Mouse (Mus musculus): ENCODE data around the gene Ppp3r1. TPM values are rescaled to one million over a fixed set of nuclear protein-coding genes. Genes with fewer than 3 reads are reported as not detected.

Gene Ppp3r1
- polyA plus RNA-seq, 1 experiment from 2014 or later: 126 TPM

GRCm38 (mm10) chr11:17188786-17189185 lies 29.7 kb downstream of the Ppp3r1 start:
- Histone ChIP-seq H3K9ac (ENCODE audit: low read length) (no peak overlapping the region), H3K4me3 (ENCODE audit: low read depth, low read length) (no peak overlapping the region), H3K27me3 (replicated peaks; ENCODE audit: control insufficient read depth, insufficient read depth, low read length) (no peaks in the 10 kb centered on the region), H3K27ac (ENCODE audit: low read depth, low read length) (no peak overlapping the region), H3K4me1 (ENCODE audit: control insufficient read depth, insufficient read depth, low read length) (no peaks in the 10 kb centered on the region), H3K4me2 (ENCODE audit: low read length) (no peak overlapping the region), H3K36me3 (ENCODE audit: control insufficient read depth, insufficient read depth, low read length) (0 out of 2 replicates have a peak, but pooled peaks cover 3% of the 10 kb centered on the region), H3K9me3 (replicated peaks; ENCODE audit: control insufficient read depth, low read length) (no peaks in the 10 kb centered on the region)
- WGBS: 73% methylated on average over 3 of the region's 3 CpGs
- ATAC-seq (no peak), DNase-seq (ENCODE audit: low spot score) (no peak)

- H3K4me2 ChIP-seq (ENCODE audit: low read length): no peak overlapping the region
- no peak overlapping the region for H3K9ac ChIP-seq (ENCODE audit: low read length)
- H3K4me1 ChIP-seq (ENCODE audit: control insufficient read depth, insufficient read depth, low read length): no peaks in the 10 kb centered on the region
- no peak overlapping the region for H3K27ac ChIP-seq (ENCODE audit: low read depth, low read length)
- DNase-seq (ENCODE audit: low spot score): no peak
- H3K4me3 ChIP-seq (ENCODE audit: low read depth, low read length): no peak overlapping the region
- no peak for ATAC-seq
- WGBS: 36% methylated on average over 9 of the region's 9 CpGs
- H3K36me3 ChIP-seq (ENCODE audit: control insufficient read depth, insufficient read depth, low read length): peaks cover 35% of the 10 kb centered on the region
- no peaks in the 10 kb centered on the region for H3K9me3 ChIP-seq (replicated peaks; ENCODE audit: control insufficient read depth, low read length)
- no peaks in the 10 kb centered on the region for H3K27me3 ChIP-seq (replicated peaks; ENCODE audit: control insufficient read depth, insufficient read depth, low read length)
Measured at GRCm38 (mm10) chr11:17192151-17192844, 33.2 kb downstream of the Ppp3r1 start.

- Histone ChIP-seq H3K4me1 (ENCODE audit: control insufficient read depth, insufficient read depth, low read length) (no peaks in the 10 kb centered on the region), H3K9ac (ENCODE audit: low read length) (no peak overlapping the region), H3K4me2 (ENCODE audit: low read length) (no peak overlapping the region), H3K4me3 (ENCODE audit: low read depth, low read length) (no peak overlapping the region), H3K36me3 (ENCODE audit: control insufficient read depth, insufficient read depth, low read length) (peaks cover 78% of the 10 kb centered on the region), H3K27ac (ENCODE audit: low read depth, low read length) (no peak overlapping the region), H3K27me3 (replicated peaks; ENCODE audit: control insufficient read depth, insufficient read depth, low read length) (no peaks in the 10 kb centered on the region), H3K9me3 (replicated peaks; ENCODE audit: control insufficient read depth, low read length) (no peaks in the 10 kb centered on the region)
- no peak for DNase-seq (ENCODE audit: low spot score)
- 92% methylated on average over 5 of the region's 5 CpGs for WGBS
- no peak for ATAC-seq
Measured at GRCm38 (mm10) chr11:17199170-17199569, 40.1 kb downstream of the Ppp3r1 start.

- peaks cover 70% of the 10 kb centered on the region for H3K36me3 ChIP-seq (ENCODE audit: control insufficient read depth, insufficient read depth, low read length)
- no peak for ATAC-seq
- no peaks in the 10 kb centered on the region for H3K4me1 ChIP-seq (ENCODE audit: control insufficient read depth, insufficient read depth, low read length)
- no peak overlapping the region for H3K4me3 ChIP-seq (ENCODE audit: low read depth, low read length)
- 97% methylated on average over 3 of the region's 3 CpGs for WGBS
- H3K27me3 ChIP-seq (replicated peaks; ENCODE audit: control insufficient read depth, insufficient read depth, low read length): no peaks in the 10 kb centered on the region
- no peak for DNase-seq (ENCODE audit: low spot score)
- H3K9ac ChIP-seq (ENCODE audit: low read length): no peak overlapping the region
- H3K4me2 ChIP-seq (ENCODE audit: low read length): no peak overlapping the region
- no peak overlapping the region for H3K27ac ChIP-seq (ENCODE audit: low read depth, low read length)
- H3K9me3 ChIP-seq (replicated peaks; ENCODE audit: control insufficient read depth, low read length): no peaks in the 10 kb centered on the region
Measured at GRCm38 (mm10) chr11:17199840-17200501, 40.9 kb downstream of the Ppp3r1 start.

GRCm38 (mm10) chr11:17200936-17201335 lies 41.9 kb downstream of the Ppp3r1 start:
- Histone ChIP-seq H3K9ac (ENCODE audit: low read length) (no peak overlapping the region), H3K27me3 (replicated peaks; ENCODE audit: control insufficient read depth, insufficient read depth, low read length) (no peaks in the 10 kb centered on the region), H3K9me3 (replicated peaks; ENCODE audit: control insufficient read depth, low read length) (no peaks in the 10 kb centered on the region), H3K4me3 (ENCODE audit: low read depth, low read length) (no peak overlapping the region), H3K27ac (ENCODE audit: low read depth, low read length) (no peak overlapping the region), H3K4me1 (ENCODE audit: control insufficient read depth, insufficient read depth, low read length) (no peaks in the 10 kb centered on the region), H3K36me3 (ENCODE audit: control insufficient read depth, insufficient read depth, low read length) (peaks cover 64% of the 10 kb centered on the region), H3K4me2 (ENCODE audit: low read length) (no peak overlapping the region)
- 94% methylated on average over 4 of the region's 4 CpGs for WGBS
- ATAC-seq: no peak
- DNase-seq (ENCODE audit: low spot score): no peak

GRCm38 (mm10) chr11:17202481-17202880 lies 43.4 kb downstream of the Ppp3r1 start:
- H3K4me1 ChIP-seq (ENCODE audit: control insufficient read depth, insufficient read depth, low read length): no peaks in the 10 kb centered on the region
- H3K36me3 ChIP-seq (ENCODE audit: control insufficient read depth, insufficient read depth, low read length): peaks cover 59% of the 10 kb centered on the region
- no peak for ATAC-seq
- H3K4me3 ChIP-seq (ENCODE audit: low read depth, low read length): no peak overlapping the region
- no peaks in the 10 kb centered on the region for H3K27me3 ChIP-seq (replicated peaks; ENCODE audit: control insufficient read depth, insufficient read depth, low read length)
- no peak overlapping the region for H3K9ac ChIP-seq (ENCODE audit: low read length)
- H3K4me2 ChIP-seq (ENCODE audit: low read length): no peak overlapping the region
- WGBS: 91% methylated on average over 6 of the region's 6 CpGs
- no peak for DNase-seq (ENCODE audit: low spot score)
- H3K9me3 ChIP-seq (replicated peaks; ENCODE audit: control insufficient read depth, low read length): no peaks in the 10 kb centered on the region
- H3K27ac ChIP-seq (ENCODE audit: low read depth, low read length): no peak overlapping the region

GRCm38 (mm10) chr11:17211258-17212140 lies 52.4 kb downstream of the Ppp3r1 start, which contains the start of gene Pno1:
Pno1 (minus strand) TSS chr11:17211568.
- H3K9ac ChIP-seq (ENCODE audit: low read length): peak within 1 kb of the TSS; percentile 79
- peak within 1 kb of the TSS; percentile 86 for H3K4me3 ChIP-seq (ENCODE audit: low read depth, low read length)
- peak; percentile 99 for ATAC-seq
- H3K4me1 ChIP-seq (ENCODE audit: control insufficient read depth, insufficient read depth, low read length): peaks cover 10% of the 10 kb centered on the region; the same call in 1 of the 2 replicates
- no peaks in the 10 kb centered on the region for H3K27me3 ChIP-seq (replicated peaks; ENCODE audit: control insufficient read depth, insufficient read depth, low read length)
- peak within 1 kb of the TSS; percentile 75 for H3K4me2 ChIP-seq (ENCODE audit: low read length)
- under 1% methylated on average over 65 of the region's 65 CpGs for WGBS
- H3K9me3 ChIP-seq (replicated peaks; ENCODE audit: control insufficient read depth, low read length): no peaks in the 10 kb centered on the region
- peaks cover 23% of the 10 kb centered on the region; the same call in 1 of the 2 replicates for H3K36me3 ChIP-seq (ENCODE audit: control insufficient read depth, insufficient read depth, low read length)
- DNase-seq (ENCODE audit: low spot score): peak; percentile 99
- peak within 1 kb of the TSS; percentile 80 for H3K27ac ChIP-seq (ENCODE audit: low read depth, low read length)

GRCm38 (mm10) chr11:17212141-17212495 lies 53.1 kb downstream of the Ppp3r1 start:
- Histone ChIP-seq H3K36me3 (ENCODE audit: control insufficient read depth, insufficient read depth, low read length) (peaks cover 21% of the 10 kb centered on the region; the same call in 1 of the 2 replicates), H3K27me3 (replicated peaks; ENCODE audit: control insufficient read depth, insufficient read depth, low read length) (no peaks in the 10 kb centered on the region), H3K9ac (ENCODE audit: low read length) (peak overlapping the region; percentile 79), H3K27ac (ENCODE audit: low read depth, low read length) (peak overlapping the region; percentile 80; the same call in 1 of the 2 replicates), H3K4me1 (ENCODE audit: control insufficient read depth, insufficient read depth, low read length) (peaks cover 10% of the 10 kb centered on the region; the same call in 1 of the 2 replicates), H3K4me2 (ENCODE audit: low read length) (peak overlapping the region; percentile 75), H3K4me3 (ENCODE audit: low read depth, low read length) (peak overlapping the region; percentile 86), H3K9me3 (replicated peaks; ENCODE audit: control insufficient read depth, low read length) (no peaks in the 10 kb centered on the region)
- WGBS: 4% methylated on average over 10 of the region's 10 CpGs
- ATAC-seq (no peak), DNase-seq (ENCODE audit: low spot score) (no peak)
